Mouse (Mus musculus) G1E-ER4 (cell line): ENCODE measurements around the gene Ddx19b. TPM values are rescaled to one million over a fixed set of nuclear protein-coding genes. Genes with fewer than 3 reads are reported as not detected.

Experiments used
- GATA1 ChIP-seq: IDR thresholded peaks from one replicate; pipeline ENCODE4 v1.8.0; 2012; ENCODE audit warnings: low read length, inconsistent platforms
- polyA plus RNA-seq: library from polyadenylated mRNA; stranded (reverse); fragments of >175 nt; gene quantifications from 2 replicates; pipeline ENCODE4 v1.2.3, GENCODE M21; 2012

Ddx19b gene
- polyA plus RNA-seq, 1 experiment, result 4.3 TPM

DNA sequence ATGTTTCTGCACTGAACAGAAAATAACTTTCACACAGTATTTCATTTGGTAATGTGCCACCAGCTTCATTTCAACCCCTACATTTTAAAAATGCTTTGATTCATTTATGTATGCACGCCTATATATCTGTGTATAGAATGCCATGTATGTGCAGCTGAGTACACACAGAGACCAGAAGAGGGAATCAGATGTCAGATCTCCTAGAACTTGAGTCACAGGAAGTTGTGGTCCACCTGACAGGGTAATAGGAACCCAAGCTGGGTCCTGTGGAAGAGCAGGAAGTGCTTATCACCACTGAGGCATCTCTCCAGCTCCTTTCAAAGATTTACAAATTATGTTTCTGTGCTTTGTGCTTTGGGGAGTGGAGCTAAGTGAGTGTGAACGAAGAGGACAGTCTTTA lies 50.2 kb downstream of the Ddx19b start:
- no peak for TF ChIP-seq GATA1

DNA sequence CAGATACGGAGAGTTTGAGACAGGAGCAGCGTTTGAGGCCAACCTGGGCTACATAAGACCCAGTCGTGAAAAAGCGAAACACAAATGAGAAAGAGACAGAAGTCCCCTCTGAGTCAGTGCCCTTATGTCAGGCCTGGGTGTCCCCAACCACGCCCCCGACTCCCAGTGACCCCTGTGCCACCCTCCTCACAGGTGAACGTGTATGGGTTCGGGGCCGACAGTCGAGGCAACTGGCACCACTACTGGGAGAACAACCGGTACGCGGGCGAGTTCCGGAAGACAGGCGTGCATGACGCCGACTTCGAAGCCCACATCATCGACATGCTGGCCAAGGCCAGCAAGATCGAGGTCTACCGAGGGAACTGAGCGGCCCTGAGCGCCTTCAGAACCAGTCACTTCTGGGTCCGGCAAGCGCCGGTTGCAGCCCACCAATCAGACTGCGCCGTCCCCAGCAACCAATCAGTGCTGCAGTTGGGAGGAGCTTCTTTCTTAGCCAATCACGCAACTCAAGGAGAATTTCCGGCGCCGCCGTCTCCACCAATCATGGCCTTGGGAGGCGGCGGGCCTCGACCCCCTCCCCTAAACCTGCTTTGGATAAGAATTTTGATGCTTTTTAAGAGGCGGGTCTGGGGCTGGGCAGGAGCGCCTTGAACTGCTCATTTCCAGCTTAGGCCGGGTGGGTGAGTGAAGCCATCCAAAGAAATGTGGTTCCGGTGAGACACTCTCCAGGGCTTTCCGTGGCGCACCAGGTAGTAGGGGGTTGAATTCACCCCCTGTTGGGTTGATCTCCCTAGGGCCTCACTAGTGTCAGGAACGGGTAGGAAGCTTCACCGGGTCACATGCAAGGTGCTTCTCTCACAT lies 61.4 kb downstream of the Ddx19b start:
- no peak for TF ChIP-seq GATA1

DNA sequence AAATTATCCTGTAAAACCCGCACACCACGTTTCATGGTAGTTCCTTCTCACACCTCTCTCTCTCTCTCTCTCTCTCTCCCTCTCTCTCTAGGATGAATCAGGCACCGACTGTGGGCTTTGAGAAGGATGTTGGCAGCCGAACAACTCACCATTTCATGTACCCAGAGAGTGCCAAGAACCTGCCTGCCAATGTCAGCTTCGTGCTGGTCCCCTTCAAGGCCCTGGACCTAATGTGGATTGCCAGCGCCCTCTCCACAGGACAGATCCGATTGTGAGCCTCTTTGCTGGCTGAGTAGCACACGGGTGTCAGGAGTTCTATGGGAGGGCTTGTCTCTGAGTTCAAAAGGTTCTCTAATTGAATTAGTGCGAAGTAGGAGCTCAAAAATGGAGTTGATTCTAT lies 64.2 kb downstream of the Ddx19b start:
- no peak for TF ChIP-seq GATA1

DNA sequence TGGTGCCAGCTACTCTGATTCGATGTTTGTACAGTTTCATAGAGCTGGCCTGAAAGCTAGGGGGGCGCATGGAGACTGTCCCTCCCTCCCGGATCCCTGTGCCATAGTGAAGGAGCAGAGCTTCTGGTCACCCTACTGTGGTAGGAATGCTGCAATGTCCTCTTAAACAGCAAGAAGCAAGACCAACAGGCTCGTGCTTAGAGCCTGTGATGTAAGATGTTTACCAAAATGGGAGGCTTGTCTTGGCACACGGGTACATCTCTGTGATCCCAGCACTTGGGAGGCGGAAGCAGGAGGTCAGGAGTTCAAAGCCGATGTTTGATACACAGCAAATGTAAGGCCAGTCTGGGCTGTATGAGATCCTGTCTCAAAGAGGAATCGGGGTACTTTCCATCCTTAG lies 65.0 kb downstream of the Ddx19b start:
- no peak for TF ChIP-seq GATA1

DNA sequence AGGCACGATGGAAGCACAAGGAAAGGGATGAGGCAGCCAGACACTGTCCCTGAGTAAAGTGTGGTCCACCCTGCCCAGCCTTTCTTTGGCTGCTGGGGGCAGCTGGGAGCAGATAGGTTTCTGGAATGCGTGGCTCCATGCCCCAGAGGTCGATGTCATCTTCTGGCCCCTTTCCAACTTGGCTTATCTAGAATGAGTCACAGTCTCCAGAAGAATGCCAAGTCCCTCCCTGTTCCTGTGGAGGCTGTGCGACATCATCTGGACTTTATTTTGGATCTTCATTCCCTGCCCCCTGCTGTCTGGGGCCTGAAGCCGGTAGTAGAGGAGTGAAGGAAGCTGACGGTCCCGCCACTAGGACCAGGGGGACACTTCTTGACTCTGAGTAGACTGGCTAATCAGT lies 66.0 kb downstream of the Ddx19b start:
- no peak for TF ChIP-seq GATA1

DNA sequence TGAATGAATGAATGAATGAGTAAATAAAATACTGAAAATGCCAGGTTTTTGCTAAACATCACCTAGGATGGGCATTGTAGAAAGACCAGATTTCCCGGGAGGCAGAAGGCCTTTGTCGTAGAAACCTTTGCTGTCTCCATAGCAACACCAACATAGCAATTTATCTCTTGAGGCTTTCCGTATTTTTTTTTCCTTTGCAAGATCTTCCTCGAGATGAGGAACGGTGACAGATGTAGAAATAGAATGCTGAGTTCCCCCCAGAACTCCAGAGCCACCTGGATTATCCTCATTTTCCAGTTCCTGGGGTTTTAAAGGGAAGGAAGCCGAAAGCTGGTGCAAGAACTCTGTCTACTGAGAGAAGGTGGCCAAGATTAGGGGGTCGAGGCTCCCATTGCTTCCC lies 66.9 kb downstream of the Ddx19b start:
- TF ChIP-seq GATA1, result no peak

DNA sequence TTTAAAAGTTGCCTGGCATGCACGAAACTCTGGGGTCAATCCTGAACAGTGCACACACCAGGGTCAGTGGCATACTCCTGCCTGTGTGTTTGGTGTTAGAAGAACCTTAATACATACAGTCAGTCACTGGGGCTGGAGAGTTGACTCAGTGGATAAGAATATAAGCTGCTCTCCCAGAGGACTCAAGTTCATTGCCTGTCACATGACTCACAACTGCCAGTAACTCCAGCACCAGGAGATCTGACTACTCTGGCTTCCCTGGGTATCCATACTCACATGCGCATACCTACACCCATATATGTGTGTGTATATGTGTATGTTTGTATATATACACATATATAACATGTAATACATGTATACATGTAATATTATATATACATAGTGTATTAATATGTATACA lies 68.5 kb downstream of the Ddx19b start:
- TF ChIP-seq GATA1, result no peak

DNA sequence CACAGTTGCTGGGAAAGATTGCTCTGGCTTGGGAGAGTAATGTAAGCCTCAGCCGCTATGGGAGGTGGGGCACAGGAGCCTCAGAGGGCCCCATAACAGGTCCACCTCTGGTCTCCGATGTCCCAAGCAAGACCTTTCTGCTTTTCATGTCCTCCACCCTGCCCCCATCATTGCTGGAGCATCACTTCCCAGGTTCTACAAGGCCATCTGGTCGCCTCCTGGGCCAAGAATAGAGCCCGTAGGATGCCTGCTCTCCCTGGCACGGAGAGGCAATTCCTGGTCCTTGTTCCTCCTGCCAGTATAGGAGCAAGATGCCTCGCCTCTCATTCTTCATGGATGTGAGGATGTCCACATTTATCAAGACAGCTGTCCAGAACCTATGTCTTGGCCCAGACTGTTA lies 71.6 kb downstream of the Ddx19b start:
- no peak for TF ChIP-seq GATA1

DNA sequence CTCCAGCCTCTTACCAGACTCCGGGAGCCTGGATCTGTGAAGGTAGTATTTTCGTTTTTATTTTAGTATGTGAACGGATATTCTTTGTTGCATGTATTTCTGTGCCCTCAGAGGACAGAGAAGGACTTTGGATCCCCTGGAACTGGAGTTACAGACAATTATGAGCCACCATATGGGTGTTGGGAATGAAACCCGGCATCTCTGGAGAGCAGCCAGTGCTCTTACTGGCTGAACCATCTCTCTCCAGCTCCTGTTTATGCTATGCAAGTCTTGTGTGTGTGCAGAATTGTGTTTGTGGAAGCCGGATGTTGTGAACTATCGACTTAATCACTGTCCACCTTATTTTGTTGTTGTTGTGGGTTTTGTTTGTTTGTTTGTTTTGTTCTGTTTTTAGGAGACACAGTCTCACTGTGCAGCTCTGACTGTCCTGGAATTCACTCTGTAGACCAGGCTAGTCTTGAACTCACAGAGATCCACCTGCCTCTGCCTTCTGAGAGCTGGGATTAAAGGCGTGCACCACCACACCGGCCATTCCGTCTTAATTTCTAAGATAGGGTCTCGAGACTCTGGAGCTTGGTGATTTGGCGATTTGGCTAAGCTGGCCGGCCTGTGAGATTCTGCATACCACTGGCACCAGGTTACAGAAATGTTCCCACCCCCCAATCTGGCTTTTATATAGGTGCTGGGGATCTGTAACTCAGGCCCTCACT lies 72.3 kb downstream of the Ddx19b start:
- TF ChIP-seq GATA1, result no peak

DNA sequence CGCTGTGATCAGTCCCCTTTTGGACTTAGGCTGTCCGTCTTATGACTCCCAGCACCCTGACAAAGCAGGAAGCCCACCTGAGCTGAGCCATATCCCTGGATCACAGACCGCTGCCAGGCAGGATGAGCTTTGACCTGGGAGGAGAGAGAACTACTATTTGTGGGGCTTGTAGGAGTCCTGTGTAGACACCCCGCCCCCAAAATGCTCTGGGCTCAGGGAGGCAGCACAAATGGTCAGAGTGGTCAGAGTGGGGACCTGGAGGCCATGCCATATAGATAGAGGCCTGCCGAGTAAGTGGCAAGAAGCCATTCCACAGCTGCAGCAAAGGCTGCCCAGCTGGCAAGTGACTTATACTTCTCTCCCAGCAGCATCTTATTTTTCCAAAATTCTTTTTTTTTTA lies 73.4 kb downstream of the Ddx19b start:
- no peak for TF ChIP-seq GATA1

DNA sequence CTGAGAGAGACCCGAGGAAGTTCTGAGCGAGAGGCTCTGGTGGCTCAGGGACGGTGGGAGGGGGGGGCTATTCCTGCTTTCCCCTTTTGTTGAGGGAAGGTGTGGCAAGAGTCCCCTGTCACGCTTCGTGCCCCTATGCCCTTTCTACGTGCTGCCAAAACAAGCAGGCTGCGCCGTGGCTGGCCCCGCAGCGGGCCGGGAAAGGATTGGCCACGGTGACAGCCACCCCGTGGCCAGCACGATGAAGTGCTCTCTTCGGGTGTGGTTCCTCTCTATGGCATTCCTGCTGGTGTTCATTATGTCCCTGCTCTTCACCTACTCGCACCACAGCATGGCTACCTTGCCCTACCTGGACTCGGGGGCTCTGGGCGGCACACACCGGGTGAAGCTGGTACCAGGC lies 74.1 kb downstream of the Ddx19b start:
- TF ChIP-seq GATA1, result no peak

DNA sequence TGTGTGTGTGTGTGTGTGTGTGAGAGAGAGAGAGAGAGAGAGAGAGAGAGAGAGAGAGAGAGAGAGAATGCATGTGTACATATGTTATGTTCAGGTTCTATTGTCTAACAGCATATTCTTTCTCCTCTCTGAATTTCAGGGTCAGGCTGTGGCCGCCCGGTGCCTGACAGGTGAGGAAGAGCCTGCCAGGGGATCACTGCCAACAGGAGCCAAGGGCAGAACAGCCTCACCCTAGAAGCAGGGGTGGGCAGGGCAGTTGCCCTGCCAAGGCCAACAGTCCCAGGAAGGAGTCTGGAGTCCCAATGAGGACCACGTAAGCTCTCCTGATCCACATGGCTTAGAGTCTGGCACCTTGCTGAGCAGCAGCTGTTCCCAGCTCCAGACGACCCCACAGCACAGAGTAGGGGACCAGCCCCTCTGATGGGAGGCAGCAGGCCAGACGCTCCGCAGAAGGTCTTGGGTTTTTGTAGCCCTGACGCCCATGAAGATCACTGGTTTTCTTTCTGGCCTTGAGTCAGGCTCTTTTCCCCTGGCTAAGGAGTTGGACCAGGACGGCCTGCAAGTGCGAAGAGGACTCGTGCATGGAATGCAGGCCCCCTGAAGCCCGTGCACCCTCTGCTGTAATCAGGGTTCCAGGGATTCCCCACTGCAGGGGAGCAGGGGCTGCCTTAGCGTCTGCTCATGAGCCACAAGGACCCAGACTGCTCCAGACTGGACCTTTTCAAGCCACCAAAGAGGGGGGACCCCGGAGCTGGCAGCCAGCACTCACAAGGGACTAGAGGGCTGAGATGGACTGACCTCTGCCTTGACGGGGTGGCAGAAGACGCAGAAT lies 74.7 kb downstream of the Ddx19b start:
- no peak for TF ChIP-seq GATA1

DNA sequence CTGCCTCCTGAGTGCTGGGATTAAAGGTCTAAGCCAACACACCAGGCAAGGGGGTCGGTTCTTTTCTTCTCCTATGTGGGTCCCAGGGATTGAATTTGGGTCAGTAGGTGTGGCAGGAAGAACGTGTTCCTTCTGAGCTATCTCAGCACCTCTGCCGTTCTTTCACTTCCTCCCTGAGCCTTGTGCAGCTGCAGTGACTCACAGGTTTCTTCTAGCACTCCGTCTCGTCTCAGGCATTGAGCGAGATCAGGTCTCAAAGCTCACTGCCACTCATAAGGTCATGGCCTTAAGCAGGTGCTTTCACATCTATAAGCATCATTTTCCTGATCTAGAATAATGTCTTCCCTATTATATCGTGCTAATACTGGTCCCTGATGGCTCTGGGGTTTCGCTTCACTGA lies 76.8 kb downstream of the Ddx19b start:
- TF ChIP-seq GATA1, result no peak

Other genes starting within 250 kb of the Ddx19b start
- gene Il34, start 225.8 kb downstream of the Ddx19b start, polyA plus RNA-seq, result not detected in 2 replicates
- gene Cog4, start 185.2 kb downstream of the Ddx19b start, polyA plus RNA-seq, result 20.8 and 31.7 TPM in 2 replicates
- gene Sf3b3, start 185.0 kb downstream of the Ddx19b start, polyA plus RNA-seq, result 7.1 and 8.9 TPM in 2 replicates
- 11.8 and 14.2 TPM in 2 replicates for gene Fuk, start 129.3 kb downstream of the Ddx19b start, polyA plus RNA-seq
- 95.7 and 122 TPM in 2 replicates for gene St3gal2, start 111.8 kb downstream of the Ddx19b start, polyA plus RNA-seq
- gene Ddx19a, start 34.0 kb downstream of the Ddx19b start, polyA plus RNA-seq, result 62.6 and 66.5 TPM in 2 replicates
- gene Aars, start 1.4 kb upstream of the Ddx19b start, polyA plus RNA-seq, result 30.4 and 56.2 TPM in 2 replicates
- gene Exosc6, start 24.6 kb upstream of the Ddx19b start, polyA plus RNA-seq, result 88.9 and 152 TPM in 2 replicates
- not detected in 2 replicates for gene Clec18a, start 60.7 kb upstream of the Ddx19b start, polyA plus RNA-seq
- gene Pdpr, start 62.9 kb upstream of the Ddx19b start, polyA plus RNA-seq, result 10.3 and 11.6 TPM in 2 replicates
- gene Glg1, start 227.5 kb upstream of the Ddx19b start, polyA plus RNA-seq, result 6.5 and 7.3 TPM in 2 replicates